Mouse (Mus musculus) lung, postnatal 14 days (tissue): ENCODE results near the gene Dact3.

Source experiments
- DNase-seq: peaks from one replicate; pipeline ENCODE4 v3.0.0; 2021

The Dact3 gene

GRCm38 (mm10) chr7:16875310-16875325 is at the start of gene Dact3:
Dact3 (plus strand) TSS chr7:16875317.
- DNase-seq, result no peak

DNA sequence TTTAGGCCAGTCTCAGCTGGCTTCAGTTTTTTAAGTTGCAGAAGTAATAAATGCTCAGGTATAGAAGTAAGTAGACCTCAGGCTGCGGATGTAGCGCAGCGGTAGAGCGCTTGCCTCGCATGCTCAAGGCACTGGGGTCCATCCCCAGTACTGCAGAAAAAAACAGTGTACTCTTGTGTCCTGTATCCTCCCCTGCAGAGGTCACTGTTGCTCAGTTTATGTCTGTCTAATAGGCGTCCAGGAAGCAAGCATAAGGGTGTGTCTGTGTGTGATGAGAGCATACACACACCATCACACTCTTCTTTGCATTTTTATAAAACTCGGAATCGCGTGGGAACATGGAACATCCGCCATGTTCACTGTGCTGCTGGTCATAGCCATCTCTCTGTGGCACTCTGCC is 49.3 kb upstream of the Dact3 start:
- DNase-seq, result peak; percentile 60

DNA sequence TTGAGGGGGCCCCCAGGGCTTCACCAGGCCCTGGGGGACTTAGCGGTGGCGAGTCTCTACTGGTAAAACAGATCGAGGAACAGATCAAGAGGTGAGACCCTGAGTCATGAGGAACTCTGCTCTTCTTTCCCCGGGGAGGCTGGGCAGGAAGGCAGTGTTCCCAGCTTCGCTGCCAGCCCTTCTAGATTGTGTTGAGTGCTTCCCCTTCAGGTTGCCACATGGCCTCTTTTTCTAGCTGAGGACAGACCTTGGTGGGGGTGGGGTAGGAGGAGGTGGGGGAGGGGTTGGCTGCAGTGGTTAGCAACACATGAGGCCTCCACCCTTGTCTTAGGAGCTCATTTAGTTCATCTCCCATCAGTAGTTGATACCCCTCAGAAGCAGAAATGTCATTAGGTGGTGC is 48.5 kb upstream of the Dact3 start:
- no peak for DNase-seq

- no peak for DNase-seq
These were observed 47.8 kb upstream of the Dact3 start for GRCm38 (mm10) chr7:16827274-16827673.

DNA sequence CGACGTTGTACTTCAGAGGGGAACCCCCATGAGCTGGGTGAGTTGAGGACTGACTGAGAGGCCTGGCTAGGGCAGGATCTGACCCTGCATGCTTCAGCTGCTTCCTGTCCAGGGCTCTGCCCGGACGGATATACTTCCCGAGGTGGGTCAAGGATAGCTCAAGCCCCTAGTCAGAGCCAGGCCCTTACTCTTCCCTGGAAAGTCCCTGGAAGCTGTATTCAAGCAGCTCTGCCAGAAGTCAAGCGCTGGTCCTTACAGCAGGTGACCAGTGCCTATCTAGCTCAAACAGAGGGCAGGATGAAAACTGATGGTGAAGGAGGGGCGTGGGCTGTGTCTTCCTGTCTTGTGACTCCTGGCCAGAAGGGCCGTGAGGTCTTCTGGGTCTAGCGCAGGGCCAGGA is 44.7 kb upstream of the Dact3 start:
- DNase-seq, result no peak

GRCm38 (mm10) chr7:16837916-16838803 is 37.0 kb upstream of the Dact3 start:
- DNase-seq, result no peak

DNA sequence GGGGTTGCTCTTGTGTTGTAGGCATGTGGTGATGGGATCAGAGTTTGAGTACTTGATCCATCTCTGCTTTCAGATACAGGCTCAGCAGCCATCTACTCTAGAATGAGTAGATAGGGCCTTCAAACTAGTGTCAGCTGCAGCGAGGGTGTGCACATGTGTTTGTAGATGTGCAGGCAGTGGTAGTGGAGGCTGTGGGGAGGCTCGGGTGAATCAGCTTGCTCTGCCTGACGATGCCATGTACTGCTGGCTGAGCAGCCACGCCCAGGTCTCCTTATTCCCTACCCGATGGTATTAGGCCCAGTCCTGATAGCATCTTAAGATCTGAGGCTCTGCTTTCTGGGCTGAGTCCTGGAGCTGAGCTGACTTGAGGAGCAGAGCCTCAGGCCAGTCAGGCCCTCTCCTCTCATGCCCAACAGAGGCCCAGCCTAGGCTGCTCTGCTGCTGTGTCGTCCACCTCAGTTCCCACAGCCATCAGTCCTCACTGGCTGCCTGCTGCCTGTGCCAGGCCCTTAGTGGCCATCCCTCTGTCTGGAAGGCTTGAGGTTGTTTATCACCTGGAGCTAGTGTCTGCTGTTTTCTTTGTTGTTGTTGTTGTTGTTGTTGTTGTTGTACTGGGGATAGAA is 36.2 kb upstream of the Dact3 start:
- no peak for DNase-seq

- DNase-seq, result no peak
These were observed 35.5 kb upstream of the Dact3 start for GRCm38 (mm10) chr7:16839427-16840108.

- DNase-seq, result no peak
These were observed 35.0 kb upstream of the Dact3 start for GRCm38 (mm10) chr7:16840109-16840491.

DNA sequence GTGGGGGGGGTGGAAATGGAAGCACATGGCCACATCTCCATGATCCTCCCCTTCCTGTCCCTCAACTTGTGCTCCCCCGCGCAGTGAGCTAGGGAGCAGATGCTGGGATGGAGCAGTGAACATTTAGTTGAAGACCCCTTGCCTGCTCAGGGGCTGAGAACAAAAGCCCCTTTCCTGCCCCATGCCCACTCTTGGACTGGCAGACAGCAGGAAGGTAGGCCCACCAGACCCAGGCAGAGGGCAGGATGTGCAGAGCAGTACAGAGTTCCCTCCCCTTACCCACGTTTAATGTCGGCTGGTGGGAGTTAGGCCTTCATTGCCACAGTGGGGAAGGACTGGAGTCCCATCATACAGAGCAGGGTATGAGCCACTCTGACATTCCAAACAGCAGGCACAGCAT is 34.0 kb upstream of the Dact3 start:
- DNase-seq, result no peak

GRCm38 (mm10) chr7:16841561-16842560 is 33.3 kb upstream of the Dact3 start:
- DNase-seq, result peak; percentile 36

GRCm38 (mm10) chr7:16842645-16843063 is 32.5 kb upstream of the Dact3 start, which contains the start of gene Prkd2:
Prkd2 (plus strand) TSS chr7:16842902.
- DNase-seq, result peak; percentile 95

DNA sequence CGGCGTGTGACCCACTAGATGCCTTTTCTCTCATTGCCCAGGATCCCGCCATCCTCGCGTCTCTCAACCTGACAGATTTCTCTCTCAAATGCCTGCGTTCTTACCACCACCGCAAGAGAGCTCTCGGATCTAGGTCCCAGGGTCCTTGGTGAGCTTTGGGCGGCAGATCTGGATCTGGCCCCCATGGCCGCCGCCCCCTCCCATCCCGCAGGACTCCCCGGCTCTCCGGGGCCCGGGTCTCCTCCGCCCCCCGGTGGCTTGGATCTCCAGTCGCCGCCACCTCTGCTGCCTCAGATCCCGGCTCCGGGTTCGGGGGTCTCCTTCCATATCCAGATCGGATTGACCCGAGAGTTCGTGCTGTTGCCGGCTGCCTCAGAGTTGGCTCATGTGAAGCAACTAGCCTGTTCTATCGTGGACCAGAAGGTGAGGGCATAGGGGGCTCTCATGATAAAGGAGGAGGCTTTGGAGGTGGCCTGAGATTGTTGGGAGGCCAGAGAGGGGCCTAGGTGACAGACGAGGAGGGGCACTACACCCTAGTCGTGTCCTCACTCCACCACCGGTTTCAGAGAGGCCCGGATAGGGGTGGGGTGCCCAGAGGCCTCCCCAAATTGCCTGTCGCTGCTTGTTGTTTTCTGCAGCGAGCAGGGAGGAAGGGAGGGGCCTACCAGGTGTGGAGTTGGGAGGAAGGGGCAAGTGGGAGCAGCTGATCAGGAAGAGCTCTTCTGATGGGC is 31.5 kb upstream of the Dact3 start:
- peak; percentile 41 for DNase-seq

DNA sequence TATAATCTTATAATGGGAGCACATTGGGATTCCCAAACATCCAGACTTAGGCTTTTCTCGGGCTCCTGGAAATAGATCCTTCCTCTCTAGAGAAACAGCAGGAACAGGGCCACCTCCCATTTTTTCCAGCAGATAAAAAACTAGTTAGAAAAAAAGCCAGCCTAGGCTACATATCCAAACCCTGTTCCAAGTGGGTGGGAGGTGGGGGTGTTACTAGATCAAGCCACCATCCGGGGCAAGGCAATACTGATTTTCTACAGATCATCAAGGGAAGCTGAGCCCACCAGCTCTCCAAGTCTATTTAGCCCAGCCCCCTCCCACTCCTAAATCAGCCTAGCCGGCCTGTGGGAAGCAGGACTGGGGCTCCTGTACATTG is 30.4 kb upstream of the Dact3 start:
- no peak for DNase-seq

GRCm38 (mm10) chr7:16845072-16845819 is 29.9 kb upstream of the Dact3 start:
- DNase-seq, result peak; percentile 59

DNA sequence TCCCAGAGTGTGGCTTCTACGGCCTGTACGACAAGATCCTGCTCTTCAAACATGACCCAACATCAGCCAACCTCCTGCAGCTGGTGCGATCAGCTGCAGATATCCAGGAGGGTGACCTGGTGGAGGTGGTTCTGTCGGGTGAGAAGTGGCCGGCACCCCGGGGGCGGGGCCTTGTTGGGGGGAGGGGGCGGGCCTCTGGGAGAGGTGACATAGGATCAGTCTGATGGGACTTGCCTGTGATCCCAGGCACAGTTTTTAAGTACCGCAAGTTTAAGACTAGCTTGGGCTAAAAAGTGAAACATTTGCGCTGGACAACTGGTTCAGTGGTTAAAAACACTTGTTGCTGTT is 29.3 kb upstream of the Dact3 start:
- DNase-seq, result no peak

DNA sequence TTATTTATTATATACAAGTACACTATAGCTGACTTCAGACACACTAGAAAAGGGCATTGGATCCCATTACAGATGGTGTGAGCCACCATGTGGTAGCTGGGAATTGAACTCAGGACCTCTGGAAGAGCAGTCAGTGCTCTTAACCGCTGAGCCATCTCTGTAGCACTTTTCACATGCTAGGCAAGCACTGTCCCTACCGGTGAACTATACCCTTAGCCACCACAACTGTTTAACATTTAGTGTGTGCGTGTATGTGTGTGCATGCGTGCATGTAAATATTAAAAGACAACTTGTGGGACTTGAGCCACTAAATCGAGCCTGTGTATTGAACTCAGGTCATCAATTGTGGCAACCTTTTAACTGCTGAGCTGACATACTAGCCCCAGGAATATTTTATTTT is 28.3 kb upstream of the Dact3 start:
- DNase-seq, result no peak

DNA sequence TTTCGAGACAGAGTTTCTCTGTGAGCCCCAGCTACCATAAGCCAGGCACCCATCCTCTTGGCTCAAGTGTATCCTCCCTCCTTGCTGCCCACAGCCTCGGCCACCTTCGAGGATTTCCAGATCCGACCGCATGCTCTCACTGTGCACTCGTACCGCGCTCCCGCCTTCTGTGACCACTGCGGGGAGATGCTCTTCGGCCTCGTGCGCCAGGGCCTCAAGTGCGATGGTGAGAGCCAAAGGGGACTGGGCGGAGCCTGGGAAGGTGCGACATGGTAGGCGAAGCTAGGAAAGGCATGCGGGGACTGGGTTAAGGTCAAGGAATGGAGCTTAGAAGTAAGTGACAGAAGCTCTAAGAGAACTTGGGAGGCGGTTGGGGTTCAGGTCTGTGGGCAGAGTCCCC is 27.6 kb upstream of the Dact3 start:
- no peak for DNase-seq

DNA sequence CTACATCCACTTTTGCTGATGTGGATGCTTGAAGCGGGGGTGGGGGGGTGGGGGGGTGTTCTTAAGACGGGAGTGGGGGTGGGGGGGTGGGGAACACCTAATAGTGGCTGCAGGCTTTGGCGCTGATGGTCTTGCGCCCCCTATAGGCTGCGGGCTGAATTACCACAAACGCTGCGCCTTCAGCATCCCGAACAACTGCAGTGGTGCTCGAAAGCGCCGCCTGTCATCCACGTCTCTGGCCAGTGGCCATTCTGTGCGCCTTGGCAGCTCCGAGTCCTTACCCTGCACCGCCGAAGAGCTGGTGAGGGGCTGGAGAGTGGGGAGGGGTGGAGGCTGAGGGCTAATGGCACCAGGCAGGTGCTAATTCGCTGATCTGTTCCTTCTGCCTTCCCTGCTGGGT is 26.5 kb upstream of the Dact3 start:
- DNase-seq, result peak; percentile 65

GRCm38 (mm10) chr7:16851636-16852035 is 23.5 kb upstream of the Dact3 start:
- DNase-seq, result no peak

- peak; percentile 55 for DNase-seq
These were observed 21.8 kb upstream of the Dact3 start for GRCm38 (mm10) chr7:16853302-16853831.

DNA sequence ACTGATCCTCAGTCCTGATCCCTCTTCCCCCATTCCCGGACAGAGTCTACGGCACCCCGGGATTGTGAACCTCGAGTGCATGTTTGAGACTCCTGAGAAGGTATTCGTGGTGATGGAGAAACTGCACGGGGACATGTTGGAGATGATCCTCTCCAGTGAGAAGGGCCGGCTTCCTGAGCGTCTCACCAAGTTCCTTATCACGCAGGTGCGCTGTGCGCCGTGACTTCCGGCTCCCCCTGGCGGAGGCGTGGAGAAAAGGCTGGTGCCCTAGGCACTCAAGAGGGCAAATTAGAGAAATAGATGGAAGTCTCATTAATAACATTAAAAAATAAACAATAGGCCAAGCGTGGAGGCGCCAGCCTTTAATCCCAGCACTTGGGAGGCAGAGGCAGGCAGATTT is 16.8 kb upstream of the Dact3 start:
- DNase-seq, result peak; percentile 59
